In genomic region chr15:102006317-102006716, GRCm38 (mm10) we compare ENCODE assay signal across 14 mouse cellular contexts. TPM values are rescaled to one million over a fixed set of nuclear protein-coding genes. Genes with fewer than 3 reads are reported as not detected.
DNase-seq lines count a peak whose midpoint lies in the region; ATAC-seq and TF ChIP-seq lines count a peak whose summit lies in the region.
"Had no signal": no experiment of that assay in that cellular context is flagged by ENCODE, and none has a peak within 500 bp of the region (broad histone marks: within the 10 kb centered on the region; RNA-seq: fewer than 3 reads in every experiment).

No protein-coding gene starts in this region.

- 0 out of 2 replicates have a peak overlapping the region, but pooled peaks have one; percentile 36 for H3K27ac ChIP-seq in heart, embryonic 10.5 days
- peak overlapping the region; percentile 65 for H3K27ac ChIP-seq in intestine, embryonic 16.5 days (ENCODE audit: low read length)
- H3K27ac ChIP-seq in liver, embryonic 14.5 days = no peak overlapping the region

- H3K4me2 ChIP-seq in intestine, embryonic 16.5 days (ENCODE audit: low read depth, low read length) = peak overlapping the region; percentile 31; the same call in 1 of the 2 replicates
- 0 out of 2 replicates have a peak overlapping the region, but pooled peaks have one; percentile 11 for H3K4me2 ChIP-seq in liver, embryonic 14.5 days (ENCODE audit: low read depth)
- peak overlapping the region; percentile 52 for H3K4me2 ChIP-seq in myocyte (ENCODE audit: low read depth)
- H3K4me2 ChIP-seq: hindbrain, embryonic 15.5 days had no signal

- intact Hi-C loops in heart, postnatal 25 days (cut with DNase I) = no loop called here

- H3K79me2 ChIP-seq in myocyte (ENCODE audit: control insufficient read depth, insufficient read depth) = no peaks in the 10 kb centered on the region

- no peak for ATAC-seq in intestine, embryonic 16.5 days
- ATAC-seq in liver, embryonic 14.5 days (ENCODE audit: insufficient read depth) = no peak

- no peak overlapping the region for H3K9ac ChIP-seq in intestine, embryonic 16.5 days (ENCODE audit: low read depth, low read length)
- no peak overlapping the region for H3K9ac ChIP-seq in liver, embryonic 14.5 days (replicated peaks)
- H3K9ac ChIP-seq: hindbrain, embryonic 15.5 days had no signal

- H3K36me3 ChIP-seq in heart, embryonic 10.5 days = no peaks in the 10 kb centered on the region
- H3K36me3 ChIP-seq in intestine, embryonic 16.5 days (ENCODE audit: control insufficient read depth, insufficient read depth, low read length) = no peaks in the 10 kb centered on the region
- H3K36me3 ChIP-seq in liver, embryonic 14.5 days (replicated peaks; ENCODE audit: control insufficient read depth, insufficient read depth, low read depth) = no peaks in the 10 kb centered on the region
- no peaks in the 10 kb centered on the region for H3K36me3 ChIP-seq in myocyte (ENCODE audit: control insufficient read depth, insufficient read depth)
- H3K36me3 ChIP-seq: G1E; hindbrain, embryonic 15.5 days had no signal

- H3K4me1 ChIP-seq in heart, embryonic 10.5 days = peaks cover 46% of the 10 kb centered on the region
- H3K4me1 ChIP-seq in intestine, embryonic 16.5 days (ENCODE audit: control insufficient read depth, insufficient read depth, low read length) = peaks cover 51% of the 10 kb centered on the region
- no peaks in the 10 kb centered on the region; a peak in 1 of 4 replicates for H3K4me1 ChIP-seq in liver, embryonic 14.5 days (replicated peaks; ENCODE audit: control insufficient read depth in 2 of 2, insufficient read depth in 2 of 2, low read length in 1 of 2)

- no peaks in the 10 kb centered on the region for H3K9me3 ChIP-seq in heart, embryonic 10.5 days
- no peaks in the 10 kb centered on the region for H3K9me3 ChIP-seq in intestine, embryonic 16.5 days (ENCODE audit: control insufficient read depth, low read length)
- H3K9me3 ChIP-seq in liver, embryonic 14.5 days (ENCODE audit: control insufficient read depth, low read length) = no peaks in the 10 kb centered on the region
- H3K9me3 ChIP-seq: G1E; hindbrain, embryonic 15.5 days; megakaryocyte, embryonic 14.5 days had no signal

- no peak overlapping the region for H3ac ChIP-seq in myocyte (ENCODE audit: control insufficient read depth, insufficient read length)

- no peak for TF ChIP-seq CTCF in liver, embryonic 14.5 days (IDR thresholded peaks at IDR 0.05; ENCODE audit: low read depth)

- 23% methylated on average over 11 of the region's 11 CpGs for WGBS in heart, embryonic 10.5 days
- 33% methylated on average over 11 of the region's 11 CpGs for WGBS in intestine, embryonic 16.5 days
- WGBS in liver, embryonic 14.5 days (ENCODE audit: insufficient replicate concordance) = 20% methylated on average over 11 of the region's 11 CpGs

- no peak for TF ChIP-seq POLR2A in myocyte (IDR thresholded peaks at IDR 0.05; ENCODE audit: insufficient read length, low read depth)

- no peak for TF ChIP-seq EP300 in liver, embryonic 14.5 days (IDR thresholded peaks at IDR 0.05; ENCODE audit: low read depth)

- H3K27me3 ChIP-seq in heart, embryonic 10.5 days (ENCODE audit: insufficient read depth, poor library complexity, severe bottlenecking) = peaks cover 53% of the 10 kb centered on the region
- H3K27me3 ChIP-seq in intestine, embryonic 16.5 days (replicated peaks; ENCODE audit: control insufficient read depth, insufficient read depth, low read length) = peaks cover 7% of the 10 kb centered on the region; the same call in 1 of the 2 replicates
- peaks cover 29% of the 10 kb centered on the region for H3K27me3 ChIP-seq in liver, embryonic 14.5 days (ENCODE audit: control insufficient read depth, insufficient read depth, low read length)
- no peaks in the 10 kb centered on the region for H3K27me3 ChIP-seq in myocyte (ENCODE audit: control insufficient read depth, insufficient read depth, insufficient read length)

- no peak for DNase-seq in heart, embryonic 10.5 days (ENCODE audit: low spot score)
- DNase-seq in heart, postnatal 25 days (ENCODE audit: low spot score) = no peak
- no peak for DNase-seq in liver, embryonic 14.5 days (ENCODE audit: low read depth in 3 of 3, low spot score in 3 of 3)
- DNase-seq in frontal cortex, postnatal 36 days (ENCODE audit: low spot score in 2 of 2) = no peak
- DNase-seq in right cerebral cortex, postnatal 10 days (ENCODE audit: low spot score in 2 of 2) = no peak
- no peak for DNase-seq in layer of hippocampus, adult 9-11 months
- DNase-seq: retina, postnatal 1 day had no signal

- H3K4me3 ChIP-seq in heart, embryonic 10.5 days = no peak overlapping the region
- no peak overlapping the region for H3K4me3 ChIP-seq in intestine, embryonic 16.5 days (ENCODE audit: low read length)
- no peak overlapping the region for H3K4me3 ChIP-seq in liver, embryonic 14.5 days (ENCODE audit: insufficient read depth in 1 of 2, low read depth in 2 of 2, low read length in 2 of 2)
- no peak overlapping the region for H3K4me3 ChIP-seq in myocyte
- H3K4me3 ChIP-seq: hindbrain, embryonic 15.5 days; megakaryocyte, embryonic 14.5 days had no signal

TF ChIP-seq in myocyte, 11 proteins besides CTCF, POLR2A, EP300 and RAD21:
- TF ChIP-seq MYOD1 (IDR thresholded peaks at IDR 0.05; ENCODE audit: control insufficient read depth in 1 of 3, insufficient read length in 2 of 3, low read depth in 2 of 3) = no peak

RNA-seq across cellular contexts. Expression of gene Krt8, which starts 2.0 kb away (rescaled TPM):
- 83.2 and 193 TPM in 2 replicates for polyA plus RNA-seq in heart, embryonic 10.5 days (2016; fragmentation: Nextera tagmentation; extraction: Ambion mirVana)
- total RNA-seq in heart, postnatal 25 days (2021) = 1 to 10 TPM; 2.5 to 2.7 TPM
- 1,017 and 1,065 TPM in 2 replicates for polyA plus RNA-seq in intestine, embryonic 16.5 days (2015; fragmentation: Nextera tagmentation; extraction: Ambion mirVana)
- polyA plus RNA-seq in liver, embryonic 14.5 days (2012; rRNA removed) = 37.8 and 40.5 TPM in 2 replicates
- 98.1 and 102 TPM in 2 replicates for polyA plus RNA-seq in liver, embryonic 14.5 days (2014; fragmentation: Nextera tagmentation; extraction: Ambion mirVana)
- 0.16 TPM for polyA plus RNA-seq in myocyte (2012; fragmentation: generic; extraction: Trizol)
- total RNA-seq: G1E had no signal
- polyA plus RNA-seq: G1E had no signal

RNA-seq across cellular contexts. Expression of gene Krt18, which starts 21.7 kb away (rescaled TPM):
- polyA plus RNA-seq in heart, embryonic 10.5 days (2016; fragmentation: Nextera tagmentation; extraction: Ambion mirVana) = 78.5 and 184 TPM in 2 replicates
- total RNA-seq in heart, postnatal 25 days (2021) = 1 to 10 TPM; 3.7 to 4.9 TPM
- polyA plus RNA-seq in intestine, embryonic 16.5 days (2015; fragmentation: Nextera tagmentation; extraction: Ambion mirVana) = 353 and 370 TPM in 2 replicates
- 25.8 and 31.5 TPM in 2 replicates for polyA plus RNA-seq in liver, embryonic 14.5 days (2012; rRNA removed)
- polyA plus RNA-seq in liver, embryonic 14.5 days (2014; fragmentation: Nextera tagmentation; extraction: Ambion mirVana) = 86.9 and 87.6 TPM in 2 replicates
- polyA plus RNA-seq in myocyte (2012; fragmentation: generic; extraction: Trizol) = not detected
- total RNA-seq: G1E had no signal
- polyA plus RNA-seq: G1E had no signal

RNA-seq across cellular contexts. Expression of gene Krt78, which starts 52.2 kb away (rescaled TPM):
- not detected in 2 replicates for polyA plus RNA-seq in heart, embryonic 10.5 days (2016; fragmentation: Nextera tagmentation; extraction: Ambion mirVana)
- total RNA-seq in heart, postnatal 25 days (2021) = not detected
- 0.07 and 0.17 TPM in 2 replicates for polyA plus RNA-seq in intestine, embryonic 16.5 days (2015; fragmentation: Nextera tagmentation; extraction: Ambion mirVana)
- not detected in 2 replicates for polyA plus RNA-seq in liver, embryonic 14.5 days (2012; rRNA removed)
- polyA plus RNA-seq in liver, embryonic 14.5 days (2014; fragmentation: Nextera tagmentation; extraction: Ambion mirVana) = not detected in 2 replicates
- polyA plus RNA-seq in myocyte (2012; fragmentation: generic; extraction: Trizol) = not detected
- polyA plus RNA-seq: cortical plate, adult 2 months; forebrain, embryonic 11.5 days; G1E; hindbrain, embryonic 15.5 days had no signal

Comparison
In these comparisons a context has a peak if more than half of its experiments do, and no peak if none do; other contexts are left out.
1. RNA of gene Krt8, which starts 2.0 kb away (polyA plus RNA-seq): 1,017 to 1,065 TPM in intestine, embryonic 16.5 days, 83.2 to 193 TPM in heart, embryonic 10.5 days and 37.8 to 102 TPM in liver, embryonic 14.5 days; 0.16 TPM in myocyte (single experiment); every median in the first group is over 10 times any median in the second.
2. RNA of gene Krt18, which starts 21.7 kb away (polyA plus RNA-seq): 353 to 370 TPM in intestine, embryonic 16.5 days, 78.5 to 184 TPM in heart, embryonic 10.5 days and 25.8 to 87.6 TPM in liver, embryonic 14.5 days; not detected in myocyte (single experiment); every median in the first group is over 10 times any median in the second.
3. Peak in every context shown above with its lines, with median percentiles within 50 percentile points of each other: H3K4me2 ChIP-seq.